Mouse (Mus musculus): ENCODE data around the gene Zdhhc12.

- TF ChIP-seq CTCF (IDR thresholded peaks at IDR 0.05; ENCODE audit: control insufficient read depth, insufficient read depth, low read length), result no peak
- no peak for TF ChIP-seq POLR2A (IDR thresholded peaks at IDR 0.05; ENCODE audit: borderline replicate concordance, control insufficient read depth, low read depth, low read length)
Measured at GRCm38 (mm10) chr2:30136458-30136857, 43.0 kb upstream of the Zdhhc12 start.
